Mouse (Mus musculus) hematopoietic stem cell, adult 5-6 weeks (primary cell): Measurements from ENCODE around the gene Hnrnpa2b1. TPM values are rescaled to one million over a fixed set of nuclear protein-coding genes. Genes with fewer than 3 reads are reported as not detected.

Source experiments
- ATAC-seq, 2 experiments: fragments of 125-278 bp in 1 of 2; replicated peaks in 1 of 2; 2 replicates each; pipeline ENCODE4 v1.8.0; 2016 to 2017; ENCODE audit warnings: inconsistent platforms in 2 of 2, mild to moderate bottlenecking in 2 of 2, moderate number of reproducible peaks in 2 of 2, low read depth in 1 of 2, moderate TSS enrichment in 1 of 2; ENCODE audit not compliant: low FRiP score in 2 of 2, poor library complexity in 2 of 2, severe bottlenecking in 2 of 2, insufficient read depth in 1 of 2, low TSS enrichment in 1 of 2
- total RNA-seq: library from RNA; stranded (forward); fragments of 172-1452, 232-1000 nt; gene quantifications from 2 replicates; pipeline ENCODE4 v1.2.3, GENCODE M21; 2017

Hnrnpa2b1 gene
- total RNA-seq, 1 experiment from 2014 or later: 1,923 TPM

DNA sequence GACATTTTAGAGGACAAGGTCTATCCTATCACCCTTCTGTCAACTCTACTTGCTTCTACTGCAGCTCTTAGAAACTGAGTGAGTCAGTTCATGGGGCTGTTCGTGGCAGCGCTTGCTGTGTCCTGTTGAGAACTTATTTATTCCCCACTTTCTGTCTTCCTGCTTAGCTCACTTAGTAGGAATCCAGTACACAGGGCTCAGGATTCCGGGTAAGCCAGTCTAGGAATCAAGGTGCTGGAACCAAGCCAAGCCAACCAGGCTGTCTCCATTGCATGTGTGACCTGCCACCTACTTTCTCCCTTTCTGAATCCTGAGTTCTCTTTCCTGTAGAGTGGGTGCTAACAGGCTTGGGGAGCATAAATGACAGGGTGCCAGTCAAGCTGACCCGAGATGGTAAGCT is 32.0 kb downstream of the Hnrnpa2b1 start:
- no peak for ATAC-seq

DNA sequence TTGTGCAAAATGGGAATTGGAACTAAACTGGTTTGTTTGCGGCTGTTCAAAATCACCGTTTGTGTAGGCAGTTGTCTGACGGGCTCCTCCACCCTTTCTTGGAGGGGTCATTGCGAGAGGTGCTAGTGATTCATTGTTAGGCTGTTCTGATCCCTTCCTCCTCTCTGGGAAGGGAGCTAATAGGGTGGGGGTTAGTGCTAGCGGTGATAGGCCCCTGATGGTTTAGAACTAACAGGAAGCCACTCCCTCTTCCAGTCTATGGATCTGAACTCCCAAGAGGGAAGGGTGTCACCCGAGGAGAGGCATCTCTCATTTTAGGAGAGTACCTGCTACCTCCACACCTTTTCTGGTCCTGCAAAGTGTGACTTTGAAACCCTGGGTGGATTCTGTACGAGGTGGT is 35.4 kb downstream of the Hnrnpa2b1 start:
- ATAC-seq: no peak

DNA sequence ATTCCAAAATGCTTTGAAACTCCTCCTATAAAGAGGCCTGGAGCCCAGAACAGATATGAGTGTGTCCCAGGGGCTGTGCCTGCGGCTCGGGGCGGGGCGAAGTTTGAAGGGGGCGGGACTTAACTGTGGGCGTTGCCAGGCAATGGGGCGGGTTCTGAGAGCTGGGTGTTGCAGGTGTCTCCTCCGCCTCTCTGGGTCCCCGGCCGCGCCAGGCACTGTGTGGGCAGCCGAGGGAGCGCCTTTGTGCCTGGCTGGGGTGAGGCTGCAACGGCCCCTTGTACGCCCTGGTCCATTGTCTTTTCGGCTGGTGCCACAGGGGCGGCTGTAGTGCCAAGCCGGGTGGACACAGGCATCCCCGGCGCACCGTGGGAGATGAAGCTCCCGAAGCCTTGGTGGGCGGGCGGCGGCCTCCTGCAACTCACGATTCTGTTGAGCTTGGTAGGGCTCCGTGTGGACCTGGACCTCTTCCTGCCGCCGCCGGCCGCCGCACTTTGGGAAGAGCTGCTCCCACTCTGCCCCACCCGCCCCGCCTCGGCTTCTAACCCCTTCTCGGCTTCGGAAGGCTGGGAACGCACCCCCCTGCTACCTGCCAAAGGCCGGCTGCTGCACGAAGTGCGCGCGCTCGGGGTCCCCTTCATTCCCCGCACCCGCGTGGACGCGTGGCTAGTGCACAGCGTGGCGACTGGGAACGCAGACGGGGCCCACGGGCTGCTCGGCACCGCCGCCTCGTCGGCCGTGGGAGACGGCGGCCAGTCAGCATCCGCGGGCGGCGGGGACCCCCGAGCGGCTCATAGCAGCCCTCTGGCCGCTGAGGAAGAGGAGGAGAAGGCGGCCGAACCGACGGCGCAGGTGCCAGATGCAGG is 36.9 kb downstream of the Hnrnpa2b1 start, which contains the start of gene Nfe2l3:
Gene Nfe2l3 (plus strand): TSS at position 136 of the 863 bp plus-strand sequence.
- peak; percentile 76 to 95 for ATAC-seq

DNA sequence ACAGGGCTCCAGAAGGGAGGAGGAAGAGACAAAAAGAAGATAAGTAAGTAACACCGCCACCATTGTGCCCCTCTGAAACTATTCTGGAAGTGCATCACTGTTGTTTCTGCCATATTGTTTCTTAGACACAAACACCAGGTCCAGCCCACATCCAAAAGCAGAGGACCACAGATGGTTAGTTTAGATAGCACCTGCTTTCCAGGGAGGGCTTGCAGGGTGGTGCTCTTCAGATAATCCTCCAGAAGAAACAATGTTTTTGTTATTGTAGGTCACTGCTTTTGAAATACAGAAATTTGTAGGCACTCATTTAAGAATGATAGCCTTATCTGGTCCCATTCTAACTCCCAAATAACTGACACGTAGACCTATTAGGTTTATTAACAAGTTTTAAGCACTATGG is 45.2 kb downstream of the Hnrnpa2b1 start:
- no peak for ATAC-seq

DNA sequence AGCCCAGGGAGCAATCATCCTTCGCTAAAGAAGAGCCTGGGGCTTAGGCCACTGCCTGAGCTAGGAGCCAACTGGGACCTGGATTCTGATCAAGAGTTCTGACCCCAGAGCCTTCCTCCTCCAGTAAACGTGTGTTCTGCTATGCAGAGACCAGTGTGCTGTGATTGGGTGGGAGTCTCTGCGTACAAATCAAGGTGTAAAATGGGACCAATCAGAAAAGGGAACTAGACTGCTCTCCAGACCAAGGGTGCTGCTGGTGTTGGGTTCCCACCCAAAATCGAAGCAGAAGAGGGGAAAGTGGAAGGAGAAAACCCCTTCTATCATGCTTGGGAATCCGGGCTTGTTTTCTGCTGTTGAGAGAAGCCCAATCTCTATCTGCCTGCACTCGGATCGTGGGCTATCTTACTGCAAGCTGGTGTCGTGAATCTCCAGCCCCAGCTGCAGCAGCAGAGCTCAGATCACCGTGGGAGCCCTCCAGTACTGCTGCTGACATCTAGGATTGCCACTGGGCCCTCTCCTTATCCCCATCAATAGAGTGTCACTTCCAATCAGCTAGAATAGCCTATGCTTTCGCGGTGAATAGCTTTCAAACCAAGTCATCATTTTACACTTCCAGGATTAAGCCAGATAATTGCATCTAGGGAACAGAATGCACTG is 46.1 kb downstream of the Hnrnpa2b1 start:
- no peak for ATAC-seq

DNA sequence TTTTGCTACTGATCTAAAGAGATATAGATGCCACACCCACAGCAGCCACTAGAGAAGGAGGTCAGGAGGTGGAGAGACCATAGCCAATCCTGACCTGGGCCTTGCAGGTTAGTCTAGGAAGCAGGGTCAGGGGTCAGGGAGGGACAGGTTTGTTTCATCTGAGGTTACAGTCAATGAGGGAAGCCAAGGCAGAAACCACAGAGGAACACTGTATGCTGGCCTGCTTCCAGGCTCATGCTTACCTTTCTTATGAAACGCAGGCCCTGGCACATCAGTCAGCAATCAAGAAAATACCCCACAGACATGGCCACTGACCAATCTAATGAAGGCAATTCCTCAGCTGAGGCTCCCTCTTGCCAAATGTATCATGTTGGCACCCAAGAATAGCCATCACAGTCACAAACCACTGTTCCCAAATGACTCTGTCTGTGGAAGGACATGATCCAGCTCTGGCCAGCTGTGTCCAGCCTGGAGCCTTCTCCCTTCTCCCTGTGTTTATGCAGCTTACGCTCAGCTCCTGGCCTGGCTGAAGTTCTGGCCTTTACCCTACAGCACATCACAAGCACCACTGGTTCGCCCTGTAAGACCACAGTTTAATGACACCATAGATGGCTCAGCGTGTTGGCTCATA is 52.3 kb downstream of the Hnrnpa2b1 start:
- ATAC-seq: no peak

DNA sequence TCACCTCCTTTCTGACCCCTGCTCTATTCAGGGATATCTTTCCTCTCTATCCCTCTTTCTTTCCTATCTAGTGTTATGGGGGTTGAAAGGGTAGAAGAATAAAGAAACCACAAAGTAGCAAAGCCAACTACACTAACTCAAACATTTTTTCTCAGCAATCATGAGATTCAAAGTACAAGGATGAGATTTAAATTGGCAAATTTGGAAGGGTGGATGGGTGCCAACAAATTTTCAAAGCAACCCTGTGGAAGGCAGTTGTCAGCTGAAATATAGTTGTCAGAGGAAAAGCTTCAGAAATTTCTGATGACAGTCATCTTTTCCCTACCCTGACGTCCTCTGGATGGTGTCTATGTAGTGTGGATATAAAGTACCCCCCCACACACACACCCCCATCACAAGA is 53.3 kb downstream of the Hnrnpa2b1 start:
- no peak for ATAC-seq

Other genes with a start within 250 kb of the Hnrnpa2b1 start
- gene Nfe2l3, start 37.2 kb downstream of the Hnrnpa2b1 start, total RNA-seq: 0.25 and 1.0 TPM in 2 replicates
- 419 and 609 TPM in 2 replicates for gene Cbx3, start 466 bp upstream of the Hnrnpa2b1 start, total RNA-seq
- 129 and 131 TPM in 2 replicates for gene Snx10, start 54.0 kb upstream of the Hnrnpa2b1 start, total RNA-seq